In genomic region chr1:163226271-163226670, GRCm38 (mm10) we compare ENCODE assay signal across 18 mouse cellular contexts.
"Had no signal": no experiment of that assay in that cellular context is flagged by ENCODE, and none has a peak within 500 bp of the region (broad histone marks: within the 10 kb centered on the region; RNA-seq: fewer than 3 reads in every experiment).

No protein-coding gene starts in this region.

- H3K4me3 ChIP-seq: layer of hippocampus, adult 2 months; limb, embryonic 12.5 days; limb, embryonic 15.5 days; neural tube, embryonic 12.5 days; neural tube, embryonic 15.5 days had no signal

- DNase-seq: kidney, adult 2 months; kidney, postnatal 25 days; layer of hippocampus, adult 9-11 months; liver, postnatal 0 days; lung, embryonic 14.5 days; lung, postnatal 4 days; midbrain, embryonic 14.5 days; retina, postnatal 1 day; right cerebral cortex, postnatal 25 days; thymus, adult 2 months; thymus, postnatal 14 days had no signal

- H3K36me3 ChIP-seq: limb, embryonic 12.5 days; limb, embryonic 15.5 days; neural tube, embryonic 12.5 days; neural tube, embryonic 15.5 days had no signal

- H3K27me3 ChIP-seq: limb, embryonic 12.5 days; limb, embryonic 15.5 days; neural tube, embryonic 12.5 days; neural tube, embryonic 15.5 days had no signal

- H3K4me2 ChIP-seq: limb, embryonic 12.5 days; limb, embryonic 15.5 days; liver, embryonic 11.5 days; lung, embryonic 14.5 days; midbrain, embryonic 11.5 days; neural tube, embryonic 12.5 days; neural tube, embryonic 15.5 days had no signal
